Mouse (Mus musculus) adrenal gland, postnatal 14 days (tissue): ENCODE measurements around the gene Gm9945. TPM values are rescaled to one million over a fixed set of nuclear protein-coding genes. Genes with fewer than 3 reads are reported as not detected.

ENCODE experiments used
- DNase-seq: peaks from one replicate; pipeline ENCODE4 v3.0.0; 2021; ENCODE audit warnings: mixed read lengths
- total RNA-seq: library from RNA; stranded (reverse); gene quantifications from 2 replicates; pipeline ENCODE4 v1.2.3, GENCODE M21; 2021

Gene Gm9945
- total RNA-seq, 1 experiment from 2014 or later, result not detected

GRCm38 (mm10) chr11:53493243-53493955 is 13.4 kb downstream of the Gm9945 start:
- DNase-seq, result no peak

- DNase-seq, result no peak
These were observed 15.5 kb downstream of the Gm9945 start for GRCm38 (mm10) chr11:53495417-53495816.

- DNase-seq, result no peak
These were observed 17.0 kb downstream of the Gm9945 start for GRCm38 (mm10) chr11:53496946-53497345.

DNA sequence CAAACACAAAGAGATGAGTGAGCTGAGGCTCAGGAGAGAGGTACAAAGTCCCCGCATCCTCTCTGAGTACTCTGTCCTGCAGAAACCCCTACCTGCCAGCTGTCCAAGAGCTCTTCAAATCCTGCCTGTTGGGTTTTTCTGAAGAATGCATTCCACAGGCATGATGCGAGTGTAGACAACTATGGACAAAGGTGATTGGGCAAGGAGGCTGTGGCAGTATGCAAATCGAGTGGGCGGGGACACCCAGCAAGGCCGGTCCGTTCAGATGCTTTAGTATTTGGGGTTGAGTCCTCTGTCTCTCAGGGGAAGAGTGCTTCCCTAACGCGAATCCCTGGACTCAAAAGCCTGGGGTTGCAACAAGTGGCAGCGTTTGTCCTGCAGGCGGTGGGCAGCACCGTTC is 20.6 kb downstream of the Gm9945 start:
- DNase-seq, result peak; percentile 42

DNA sequence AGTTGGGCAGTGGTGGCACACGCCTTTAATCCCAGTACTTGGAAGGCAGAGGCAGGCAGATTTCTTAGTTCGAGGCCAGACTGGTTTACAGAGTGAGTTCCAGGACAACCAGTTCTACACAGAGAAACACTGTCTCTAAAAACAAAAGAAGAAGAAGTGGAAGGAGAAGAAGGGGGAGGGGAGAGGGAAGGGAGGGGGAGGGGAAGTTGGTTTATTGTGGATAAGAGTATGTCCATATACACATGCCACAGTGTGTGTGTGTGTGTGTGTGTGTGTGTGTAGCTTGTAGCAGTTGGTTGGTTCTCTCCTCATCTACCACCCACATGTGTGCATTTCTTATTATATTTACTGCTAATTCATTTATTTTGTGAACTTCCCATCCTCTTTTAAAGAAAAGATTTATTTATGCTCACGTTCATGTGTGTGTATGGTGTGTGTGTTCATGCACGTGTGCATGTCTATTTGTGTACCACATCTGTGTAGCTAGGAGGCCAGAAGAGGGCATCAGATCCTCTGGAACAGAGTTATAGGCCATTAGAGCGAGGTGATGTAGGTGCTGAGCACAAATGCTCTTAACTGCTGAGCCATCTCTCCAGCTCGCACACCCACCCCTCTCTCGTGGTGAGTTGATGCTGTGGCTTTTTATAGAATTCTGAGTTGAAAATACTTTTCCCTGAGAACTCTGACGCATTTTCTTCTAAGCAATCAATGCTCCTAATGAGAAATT is 22.2 kb downstream of the Gm9945 start:
- DNase-seq, result no peak

DNA sequence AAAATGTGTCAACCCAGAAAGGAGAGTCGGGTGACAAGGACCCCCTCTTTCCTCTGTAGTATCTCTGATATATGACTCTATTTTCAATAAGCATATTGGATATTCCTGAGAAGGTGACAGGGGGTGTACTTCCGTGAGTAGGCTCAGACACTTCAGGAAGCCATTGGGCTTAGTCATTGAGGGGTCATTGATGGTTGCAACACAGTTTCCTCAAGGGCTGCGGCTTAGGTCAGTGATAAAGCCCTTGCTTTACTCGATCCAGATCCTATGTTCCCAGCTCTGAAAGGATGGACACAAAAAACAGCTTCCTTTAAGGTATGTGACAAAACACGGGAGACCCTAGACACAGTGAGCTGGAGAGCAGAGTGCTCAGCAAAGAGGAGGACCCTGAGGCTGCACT is 23.8 kb downstream of the Gm9945 start:
- DNase-seq, result no peak

DNA sequence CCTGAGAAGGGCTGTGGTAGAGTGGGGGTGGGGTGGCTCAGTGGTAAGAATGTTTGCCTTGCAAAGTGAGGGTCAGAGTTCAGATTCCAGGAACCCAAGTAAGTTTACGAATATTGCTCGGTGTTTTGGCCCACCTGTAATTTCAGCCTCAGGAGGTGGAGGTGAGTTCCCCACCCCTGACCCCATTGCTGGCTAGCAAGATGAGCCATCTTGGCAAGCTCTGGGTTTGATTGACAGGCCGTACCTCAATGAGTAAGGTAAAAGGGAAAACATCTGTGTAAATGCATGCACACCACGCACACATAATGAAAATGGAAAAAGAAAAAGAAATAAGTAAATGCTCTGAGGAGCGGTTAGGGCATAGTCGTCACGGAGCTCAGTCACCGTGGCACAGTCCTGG is 24.4 kb downstream of the Gm9945 start:
- DNase-seq, result no peak

DNA sequence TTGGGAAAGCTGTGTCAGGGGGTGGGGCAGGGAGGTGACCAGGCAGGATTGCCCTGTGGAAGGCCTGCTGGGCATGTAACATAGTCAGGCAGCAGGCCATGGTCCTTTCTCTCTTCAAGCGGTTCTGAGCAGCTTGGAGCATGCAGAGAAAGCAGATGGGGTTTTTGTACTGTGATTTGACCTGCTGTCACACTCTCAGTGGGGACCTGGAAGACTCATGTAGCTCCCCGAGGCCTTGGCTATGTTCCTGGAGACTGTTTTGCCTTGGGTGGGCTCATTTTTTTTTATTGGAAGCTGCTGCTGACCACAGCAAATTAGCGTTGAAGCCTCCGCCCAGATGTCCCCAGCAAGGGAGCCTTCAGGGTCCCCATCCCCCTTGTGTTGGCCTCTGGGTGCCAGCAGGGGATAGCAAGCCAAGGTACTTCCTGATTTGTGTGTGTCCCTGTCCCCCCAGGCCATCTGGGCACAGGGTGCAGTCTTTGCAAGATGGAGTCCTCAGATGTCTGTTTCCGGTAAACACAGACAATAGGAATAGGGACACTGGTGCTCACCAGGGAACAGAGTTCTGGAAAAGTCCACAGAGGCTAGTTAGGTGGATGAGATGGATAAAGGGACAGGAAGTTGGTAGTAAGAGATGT is 25.2 kb downstream of the Gm9945 start:
- no peak for DNase-seq

- no peak for DNase-seq
These were observed 27.3 kb downstream of the Gm9945 start for GRCm38 (mm10) chr11:53507098-53507805.

GRCm38 (mm10) chr11:53508152-53508551 is 28.2 kb downstream of the Gm9945 start:
- peak; percentile 85 for DNase-seq

GRCm38 (mm10) chr11:53508591-53508990 is 28.6 kb downstream of the Gm9945 start:
- DNase-seq, result no peak

DNA sequence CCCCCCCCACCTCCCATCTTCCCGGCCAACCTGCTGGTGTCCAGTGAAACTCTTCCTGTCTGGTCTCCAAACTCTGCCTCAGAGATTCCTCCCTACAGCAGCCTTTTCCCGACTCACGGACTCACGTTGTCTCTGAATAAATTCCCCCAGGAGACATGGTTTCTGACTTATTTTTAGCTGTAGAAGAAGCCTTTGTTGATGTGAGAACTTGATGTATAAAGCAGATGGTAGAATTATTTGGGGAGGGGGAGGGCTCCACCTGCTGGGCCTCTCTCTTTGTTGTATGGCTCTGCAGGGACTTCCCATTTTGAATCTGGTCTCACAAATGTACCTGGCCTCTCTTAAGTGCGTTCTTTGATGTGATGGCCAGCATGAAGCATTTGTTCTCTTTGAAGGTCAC is 30.4 kb downstream of the Gm9945 start:
- no peak for DNase-seq

GRCm38 (mm10) chr11:53516775-53517627 is 37.0 kb downstream of the Gm9945 start:
- no peak for DNase-seq

- no peak for DNase-seq
These were observed 38.8 kb downstream of the Gm9945 start for GRCm38 (mm10) chr11:53518759-53519158.

DNA sequence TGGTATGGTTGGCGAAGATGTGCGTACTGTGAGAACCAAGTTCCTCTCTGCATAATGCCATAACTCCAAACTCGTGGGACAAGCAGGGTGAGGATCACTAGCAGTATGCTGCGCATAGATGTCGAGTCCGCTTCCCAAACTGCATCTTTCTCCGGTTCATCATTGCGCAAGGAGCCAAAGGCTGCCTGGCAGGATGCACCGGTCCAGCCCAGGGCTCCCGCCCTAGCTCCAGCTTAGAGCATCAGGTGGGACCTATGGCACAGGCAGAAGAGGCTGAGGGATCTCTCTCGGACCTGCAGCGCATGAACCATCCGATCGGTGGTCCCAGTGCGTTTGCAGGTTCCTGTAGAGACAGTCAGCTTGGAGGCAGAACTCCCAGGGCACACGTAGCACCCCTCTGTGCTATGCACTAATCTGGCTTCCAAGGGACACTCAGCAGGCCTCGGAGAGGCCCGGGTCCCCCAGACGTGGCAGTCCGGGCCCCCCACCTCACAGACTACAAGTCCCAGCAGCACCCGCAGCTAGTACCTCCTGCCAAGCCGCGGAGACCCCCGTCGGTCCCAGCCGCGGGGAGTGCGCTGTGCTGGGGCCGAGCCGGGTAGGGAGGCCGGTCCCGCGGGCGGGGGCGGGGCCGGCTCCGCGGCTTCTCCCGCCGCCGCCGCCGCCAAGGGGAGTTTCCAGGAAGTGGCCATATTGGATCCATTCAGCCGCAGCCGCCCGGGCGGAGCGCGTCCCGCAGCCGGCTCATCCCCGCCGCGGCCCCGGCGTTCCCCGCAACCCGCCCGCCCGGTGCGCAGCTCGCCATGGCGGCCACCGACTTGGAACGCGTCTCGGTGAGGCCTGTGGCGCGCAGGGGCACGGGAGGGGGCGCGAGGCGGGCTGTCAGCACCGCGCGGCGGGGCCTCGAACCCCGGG is 39.5 kb downstream of the Gm9945 start, which contains the start of gene Sept8:
Gene Sept8, plus strand, starts transcription at position 51 of the 915 bp plus-strand sequence.
- peak; percentile 78 for DNase-seq

DNA sequence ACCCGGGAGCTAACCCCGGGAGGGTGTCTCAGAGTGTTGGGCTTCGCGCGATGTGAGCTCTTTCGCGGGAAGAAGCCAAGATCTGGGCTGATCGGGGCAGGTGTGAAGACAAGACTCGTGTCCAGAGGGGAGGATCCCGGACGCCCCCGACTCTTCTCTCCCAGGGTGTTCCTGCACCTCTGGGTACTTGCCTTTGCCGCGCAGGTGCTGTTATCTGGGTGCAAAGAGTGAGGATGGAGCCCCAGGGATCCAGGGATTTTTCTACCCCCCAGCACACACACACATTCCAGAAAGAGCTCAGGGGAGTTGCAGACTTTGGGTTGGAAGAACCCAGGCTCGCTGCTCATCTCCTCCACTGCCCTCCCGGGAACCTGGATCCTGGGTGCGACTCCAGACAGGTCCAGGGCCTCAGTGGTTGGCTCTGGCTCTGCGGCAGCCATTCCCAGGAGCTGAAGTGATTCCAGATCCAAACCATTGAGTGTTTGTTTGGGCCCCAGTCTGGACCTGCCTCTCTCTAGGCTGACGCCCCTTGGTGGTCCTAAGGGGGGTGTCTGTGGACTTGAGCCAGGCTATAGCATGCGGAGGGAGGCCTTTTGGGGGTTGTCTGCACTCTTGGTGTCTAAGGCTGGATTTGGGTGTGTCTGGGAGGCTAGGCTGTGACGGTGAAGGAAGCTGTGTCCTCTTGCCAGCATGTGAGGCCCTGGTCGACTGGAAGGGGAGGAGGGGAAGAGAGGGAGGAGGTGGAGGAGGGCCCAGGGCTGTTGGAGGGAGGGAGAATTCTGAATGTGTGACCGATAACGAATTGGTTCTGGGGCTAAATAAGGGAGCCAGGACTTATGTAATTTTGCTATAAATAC is 40.4 kb downstream of the Gm9945 start:
- DNase-seq, result peak; percentile 65

DNA sequence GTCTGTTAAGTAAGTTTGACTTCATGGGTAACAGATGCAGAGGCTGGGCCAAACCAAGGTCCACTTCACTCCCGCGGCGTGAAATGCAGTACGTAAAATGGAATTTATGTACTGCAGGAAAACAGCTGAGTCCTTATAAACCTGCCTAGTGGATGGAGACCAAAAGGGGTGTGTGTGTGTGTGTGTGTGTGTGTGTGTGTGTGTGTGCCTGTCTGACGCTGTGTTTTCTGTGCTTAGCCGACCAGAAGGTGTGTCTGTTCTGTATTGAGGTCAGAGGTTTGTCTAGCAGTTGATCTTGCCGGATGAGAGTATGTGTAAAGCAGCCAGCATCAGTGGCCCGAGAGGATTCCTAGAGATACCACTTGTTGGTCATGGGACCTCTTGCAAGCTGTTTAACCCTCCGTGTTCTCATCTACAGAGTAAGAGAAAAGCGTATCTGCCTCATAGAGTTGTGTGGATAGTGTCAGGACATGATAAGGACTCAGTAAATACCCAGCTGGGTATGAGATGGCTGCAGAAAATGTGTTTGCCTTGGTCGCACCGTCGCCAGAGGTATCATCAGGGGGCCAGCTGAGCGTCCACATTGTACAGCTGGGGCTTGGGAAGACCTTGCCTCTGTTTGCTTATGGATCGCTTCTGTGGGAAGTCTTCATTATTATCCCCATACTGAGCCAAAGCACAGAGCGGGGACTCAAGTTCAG is 41.3 kb downstream of the Gm9945 start:
- DNase-seq, result no peak

DNA sequence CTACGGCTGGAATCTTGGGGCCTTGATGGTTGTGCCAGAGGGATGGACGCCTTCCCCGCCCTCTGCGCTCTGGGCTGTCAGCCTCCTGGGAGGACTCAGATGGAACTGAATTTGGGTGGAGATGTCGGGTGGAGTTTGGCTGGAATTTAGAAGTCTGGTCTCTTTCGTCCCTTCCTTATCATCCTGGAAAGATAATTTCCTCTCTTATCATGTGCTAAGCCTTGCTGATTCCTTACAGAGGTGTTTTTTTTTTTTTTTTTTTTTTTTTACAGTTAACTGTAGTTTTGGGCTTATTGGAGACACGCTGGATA is 41.8 kb downstream of the Gm9945 start:
- DNase-seq, result no peak

DNA sequence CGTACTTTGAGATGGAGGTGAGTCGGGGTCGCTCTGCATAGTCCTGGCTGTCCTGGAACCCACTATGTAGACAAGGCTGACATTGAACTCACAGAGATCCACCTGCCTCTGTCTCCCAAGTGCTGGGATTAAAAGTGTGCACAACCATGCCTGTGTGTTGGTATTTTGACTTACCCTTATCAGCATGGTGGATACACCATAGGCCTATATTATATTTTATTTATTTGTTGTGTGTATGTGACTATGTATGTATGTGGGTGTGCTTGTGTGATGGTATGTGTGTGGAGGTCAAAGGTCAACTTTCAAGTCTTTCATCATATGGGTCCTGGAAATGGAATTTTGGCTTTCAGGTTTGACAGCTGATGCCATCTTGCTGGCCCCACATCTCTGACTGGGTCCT is 42.4 kb downstream of the Gm9945 start:
- no peak for DNase-seq
